Mouse (Mus musculus) MEL (cell line): ENCODE data around the gene Hoxa1. TPM values are rescaled to one million over a fixed set of nuclear protein-coding genes. Genes with fewer than 3 reads are reported as not detected.

Experiments
- DNase-seq: peaks from one replicate; pipeline ENCODE4 v3.0.0; 2011; ENCODE audit warnings: low read depth, low spot score
- H3K27ac ChIP-seq: 2 replicates; pipeline ENCODE4 v1.5.1; 2012; ENCODE audit warnings: low read depth, mild to moderate bottlenecking, control low read depth, low read length, moderate library complexity; ENCODE audit not compliant: control insufficient read depth
- H3K27me3 ChIP-seq, 2 experiments: fragments of 150-350 bp in 1 of 2; sonication (generic) in 1 of 2; 2 replicates each; pipeline ENCODE4 v1.6.1; 2012; ENCODE audit warnings: low read length in 2 of 2, mild to moderate bottlenecking in 2 of 2, improper control_type of control experiment in 1 of 2, moderate library complexity in 1 of 2; ENCODE audit not compliant: insufficient read depth in 2 of 2, control insufficient read depth in 1 of 2
- H3K36me3 ChIP-seq, 2 experiments: 2 replicates each; pipeline ENCODE4 v1.6.1; 2012 to 2014; ENCODE audit warnings: low read length in 2 of 2, improper control_type of control experiment in 1 of 2, inconsistent platforms in 1 of 2, mild to moderate bottlenecking in 1 of 2; ENCODE audit not compliant: insufficient read depth in 2 of 2, control insufficient read depth in 1 of 2
- H3K4me1 ChIP-seq, 2 experiments: fragments of 150-350 bp in 1 of 2; sonication (generic) in 1 of 2; 2 replicates each; pipeline ENCODE4 v1.6.1; 2012; ENCODE audit warnings: low read length in 2 of 2, improper control_type of control experiment in 1 of 2, mild to moderate bottlenecking in 1 of 2; ENCODE audit not compliant: insufficient read depth in 2 of 2, control insufficient read depth in 1 of 2
- H3K4me3 ChIP-seq, 2 experiments: fragments of 150-350 bp in 1 of 2; sonication (generic) in 1 of 2; 2 replicates each; pipeline ENCODE4 v1.5.1; 2012; ENCODE audit warnings: low read depth in 2 of 2, low read length in 2 of 2, mild to moderate bottlenecking in 2 of 2, moderate library complexity in 2 of 2, control low read depth in 1 of 2, improper control_type of control experiment in 1 of 2; ENCODE audit not compliant: control insufficient read depth in 1 of 2, insufficient read depth in 1 of 2
- H3K79me2 ChIP-seq: 2 replicates; pipeline ENCODE4 v1.6.1; 2012; ENCODE audit warnings: mild to moderate bottlenecking, low read length, moderate library complexity; ENCODE audit not compliant: control insufficient read depth, poor library complexity, insufficient read depth
- H3K9ac ChIP-seq: 2 replicates; pipeline ENCODE4 v1.6.1; 2012; ENCODE audit warnings: low read depth, mild to moderate bottlenecking, control low read depth, low read length, moderate library complexity; ENCODE audit not compliant: control insufficient read depth, poor library complexity, severe bottlenecking
- H3K9me3 ChIP-seq: fragments of 150-350 bp; sonication (generic); replicated peaks from 2 replicates; pipeline ENCODE4 v1.6.1; 2012; ENCODE audit warnings: mild to moderate bottlenecking, low read length, improper control_type of control experiment, moderate library complexity; ENCODE audit not compliant: insufficient read depth
- CHD2 ChIP-seq: IDR thresholded peaks from 2 replicates; pipeline ENCODE4 v1.6.1; 2011; ENCODE audit warnings: low read length, improper control_type of control experiment
- CTCF ChIP-seq, 3 experiments: IDR thresholded peaks in 2 of 3; conservative IDR thresholded peaks in 1 of 3; 2 replicates each; pipeline ENCODE4 v1.5.1; 2011 to 2012; ENCODE audit warnings: low read length in 3 of 3, low read depth in 2 of 3, mild to moderate bottlenecking in 2 of 3, improper control_type of control experiment in 1 of 3, inconsistent platforms in 1 of 3, mixed read lengths in 1 of 3, moderate library complexity in 1 of 3; ENCODE audit not compliant: control insufficient read depth in 1 of 3, insufficient read depth in 1 of 3, poor library complexity in 1 of 3, severe bottlenecking in 1 of 3
- E2F4 ChIP-seq: IDR thresholded peaks from 2 replicates; pipeline ENCODE4 v1.6.1; 2011; ENCODE audit warnings: low read depth, low read length, improper control_type of control experiment, borderline replicate concordance
- EP300 ChIP-seq, 2 experiments: IDR thresholded peaks; 2 replicates each; pipeline ENCODE4 v1.6.1; 2011; ENCODE audit warnings: improper control_type of control experiment in 2 of 2, low read length in 2 of 2, low read depth in 1 of 2, mild to moderate bottlenecking in 1 of 2
- ETS1 ChIP-seq: IDR thresholded peaks from 2 replicates; pipeline ENCODE4 v1.6.1; 2012; ENCODE audit warnings: low read depth, mild to moderate bottlenecking, inconsistent platforms, low read length, improper control_type of control experiment, moderate library complexity
- GATA1 ChIP-seq: IDR thresholded peaks from 2 replicates; pipeline ENCODE4 v1.6.1; 2011; ENCODE audit warnings: low read depth, low read length, improper control_type of control experiment
- KAT2A ChIP-seq: conservative IDR thresholded peaks from 2 replicates; pipeline ENCODE4 v1.6.1; 2012; ENCODE audit warnings: low read depth, low read length, improper control_type of control experiment, inconsistent platforms
- MAFK ChIP-seq: IDR thresholded peaks from 2 replicates; pipeline ENCODE4 v1.6.1; 2011; ENCODE audit warnings: low read depth, mild to moderate bottlenecking, low read length, improper control_type of control experiment, borderline replicate concordance
- MAX ChIP-seq: IDR thresholded peaks from 2 replicates; pipeline ENCODE4 v1.6.1; 2011; ENCODE audit warnings: low read length, improper control_type of control experiment
- MAZ ChIP-seq: IDR thresholded peaks from 2 replicates; pipeline ENCODE4 v1.6.1; 2012; ENCODE audit warnings: low read depth, mild to moderate bottlenecking, inconsistent platforms, low read length, improper control_type of control experiment
- MEF2A ChIP-seq: IDR thresholded peaks from 2 replicates; pipeline ENCODE4 v1.6.1; 2014; ENCODE audit warnings: low read depth, mild to moderate bottlenecking, inconsistent platforms, low read length, improper control_type of control experiment; ENCODE audit not compliant: poor library complexity, insufficient replicate concordance, severe bottlenecking; ENCODE audit errors: extremely low read depth
- MYC ChIP-seq: IDR thresholded peaks from 2 replicates; pipeline ENCODE4 v1.6.1; 2011; ENCODE audit warnings: low read depth, mild to moderate bottlenecking, low read length, improper control_type of control experiment, moderate library complexity
- NRF1 ChIP-seq: IDR thresholded peaks from 2 replicates; pipeline ENCODE4 v1.6.1; 2014; ENCODE audit warnings: low read depth, mild to moderate bottlenecking, inconsistent platforms, low read length, improper control_type of control experiment, moderate library complexity; ENCODE audit not compliant: poor library complexity, insufficient read depth, severe bottlenecking
- POLR2AphosphoS2 ChIP-seq: IDR thresholded peaks from 2 replicates; pipeline ENCODE4 v1.6.1; 2011; ENCODE audit warnings: low read length, improper control_type of control experiment
- POLR2AphosphoS5 ChIP-seq: IDR thresholded peaks from 2 replicates; pipeline ENCODE4 v1.6.1; 2012; ENCODE audit warnings: low read depth, borderline replicate concordance, mild to moderate bottlenecking, inconsistent platforms, low read length, moderate library complexity, mixed read lengths
- RAD21 ChIP-seq: IDR thresholded peaks from 2 replicates; pipeline ENCODE4 v1.6.1; 2011; ENCODE audit warnings: mild to moderate bottlenecking, low read depth, low read length, improper control_type of control experiment
- SIN3A ChIP-seq: IDR thresholded peaks from 2 replicates; pipeline ENCODE4 v1.6.1; 2012; ENCODE audit warnings: low read length, improper control_type of control experiment, inconsistent platforms
- TAL1 ChIP-seq: IDR thresholded peaks from 2 replicates; pipeline ENCODE4 v1.6.1; 2012; ENCODE audit warnings: mild to moderate bottlenecking, inconsistent platforms, low read length, moderate library complexity, mixed read lengths
- UBTF ChIP-seq: IDR thresholded peaks from 2 replicates; pipeline ENCODE4 v1.6.1; 2012; ENCODE audit warnings: low read depth, mild to moderate bottlenecking, inconsistent platforms, low read length, improper control_type of control experiment, moderate library complexity, borderline replicate concordance; ENCODE audit not compliant: insufficient read depth
- USF1 ChIP-seq: IDR thresholded peaks from 2 replicates; pipeline ENCODE4 v1.6.1; 2014; ENCODE audit warnings: low read depth, mild to moderate bottlenecking, inconsistent platforms, low read length, improper control_type of control experiment, moderate library complexity
- ZKSCAN1 ChIP-seq: IDR thresholded peaks from 2 replicates; pipeline ENCODE4 v1.6.1; 2012; ENCODE audit warnings: low read depth, mild to moderate bottlenecking, inconsistent platforms, low read length, improper control_type of control experiment, moderate library complexity
- ZNF384 ChIP-seq: IDR thresholded peaks from 2 replicates; pipeline ENCODE4 v1.6.1; 2012; ENCODE audit warnings: low read depth, mild to moderate bottlenecking, inconsistent platforms, low read length, improper control_type of control experiment
- polyA plus RNA-seq, 2 experiments: library from polyadenylated mRNA; stranded (reverse) in 1 of 2; unstranded in 1 of 2; fragments of >175 nt in 1 of 2; fragments of >200 nt in 1 of 2; gene quantifications; 2 replicates each; pipeline versions ENCODE4 v1.2.1 to v1.2.4; 2012; ENCODE audit warnings: low replicate concordance in 2 of 2, low read depth in 1 of 2; ENCODE audit not compliant: insufficient read length in 2 of 2, insufficient read depth in 1 of 2, missing spikeins in 1 of 2
- total RNA-seq: library from RNA; depleted of rRNA; stranded (reverse); fragments of 300-350 nt; gene quantifications from 2 replicates; pipeline ENCODE4 v1.2.3, GENCODE M21; 2012

Hoxa1 gene
- total and polyA plus RNA-seq, 3 experiments, result not detected

DNA sequence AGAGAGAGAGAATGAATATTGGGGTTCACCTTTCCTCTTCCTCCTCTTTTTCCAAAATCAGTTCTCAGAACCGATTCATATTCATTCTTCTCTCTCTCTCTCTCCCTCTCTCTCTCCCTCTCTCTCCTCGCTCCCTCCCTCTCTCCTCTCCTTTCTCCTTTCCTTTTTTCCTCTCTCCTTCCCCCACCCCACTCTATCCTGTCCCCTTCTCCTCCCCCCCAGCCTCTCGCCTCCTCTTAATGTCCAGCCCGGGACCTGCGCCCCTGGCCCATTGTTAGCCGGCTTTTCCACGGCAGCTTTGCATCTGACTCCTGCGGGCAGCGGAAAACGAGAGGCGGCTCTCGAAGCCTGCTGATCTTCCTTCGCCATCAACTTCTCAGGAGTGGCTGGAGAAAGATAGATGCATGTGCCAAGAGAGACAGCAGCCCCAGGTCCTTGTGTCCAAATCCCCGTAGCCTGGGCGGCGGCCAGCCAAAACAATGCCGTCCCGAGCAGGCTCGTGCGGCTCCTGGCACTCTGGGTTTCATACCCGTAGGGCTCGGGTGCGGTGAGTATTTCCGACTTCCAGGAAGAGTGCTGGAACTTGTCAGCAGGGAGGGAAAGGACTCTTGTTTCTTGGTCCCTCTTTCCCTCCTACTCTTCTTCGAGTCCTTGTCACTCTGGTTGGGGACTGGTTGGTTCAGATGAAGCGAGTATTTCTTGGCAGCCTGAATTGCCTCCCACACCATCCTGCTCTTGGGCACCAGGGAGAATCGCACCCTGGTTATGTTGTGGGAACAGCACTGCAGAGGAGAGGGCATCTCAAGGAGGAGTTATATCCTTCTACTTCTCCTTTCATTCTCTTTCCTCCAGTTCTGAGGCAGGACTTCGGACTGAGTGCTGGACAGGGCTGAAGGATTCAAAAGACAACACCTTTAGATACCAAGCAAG, 7.6 kb upstream of the Hoxa1 start:
- Histone ChIP-seq H3K27ac (no peak overlapping the region), H3K4me1 (no peaks in the 10 kb centered on the region), H3K27me3 (no peaks in the 10 kb centered on the region), H3K36me3 (no peaks in the 10 kb centered on the region), H3K79me2 (no peaks in the 10 kb centered on the region), H3K4me3 (no peak overlapping the region), H3K9me3 (no peaks in the 10 kb centered on the region), H3K9ac (no peak overlapping the region)
- TF ChIP-seq SIN3A (no peak), MAZ (no peak), ZKSCAN1 (no peak), CTCF (IDR thresholded peaks at IDR 0.05 in 2 of 3, conservative IDR thresholded peaks at IDR 0.05 in 1 of 3; ENCODE audit: control insufficient read depth in 1 of 3, insufficient read depth in 1 of 3, low read depth in 2 of 3, low read length in 3 of 3, poor library complexity in 1 of 3, severe bottlenecking in 1 of 3) (no peak), POLR2AphosphoS2 (no peak), RAD21 (no peak), ZNF384 (no peak), USF1 (no peak), UBTF (no peak), CHD2 (no peak), TAL1 (no peak), EP300 (IDR thresholded peaks at IDR 0.05; ENCODE audit: low read depth in 1 of 2, low read length in 2 of 2) (no peak), POLR2AphosphoS5 (no peak), KAT2A (no peak), MAFK (no peak), MAX (no peak)
- no peak for DNase-seq

DNA sequence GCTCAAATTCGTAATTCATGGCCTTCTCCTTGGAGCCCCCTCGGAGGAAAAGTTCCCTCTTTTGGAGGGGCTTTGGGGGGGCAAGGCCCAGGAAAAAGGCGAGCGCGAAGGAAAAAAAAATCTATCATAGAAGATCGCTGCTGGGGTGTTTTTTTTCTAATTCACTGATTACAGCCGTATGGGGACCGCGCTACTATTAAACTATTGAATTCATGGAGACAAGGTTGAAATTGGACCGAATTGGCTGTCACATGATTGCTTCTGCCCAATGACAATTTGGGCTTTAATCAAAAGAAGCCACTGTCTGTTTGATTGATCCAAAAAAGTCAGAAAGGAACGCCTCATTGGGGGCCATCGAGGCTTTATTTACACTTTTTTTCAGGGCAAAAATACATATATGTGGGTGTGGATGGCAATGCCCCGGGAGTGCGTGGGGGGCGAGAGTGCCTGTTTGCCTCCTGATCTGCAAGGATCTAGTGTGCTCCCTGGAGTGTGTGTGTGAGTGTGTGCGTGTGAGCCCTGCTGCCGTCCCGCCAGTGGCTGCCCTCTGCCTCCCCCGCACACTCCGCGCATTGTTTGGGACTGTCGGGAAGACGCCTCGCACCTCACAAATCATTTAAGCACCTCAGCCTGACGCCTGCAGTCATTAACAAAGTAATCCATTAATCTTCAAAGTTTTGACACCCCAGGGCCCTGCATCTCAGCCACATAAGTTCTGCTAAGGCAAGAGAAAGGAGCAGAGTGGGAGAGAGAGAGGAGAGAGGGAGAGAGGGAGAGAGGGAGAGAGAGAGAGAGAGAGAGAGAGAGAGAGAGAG, 6.7 kb upstream of the Hoxa1 start, which contains the start of gene Hoxa2:
Gene Hoxa2 (minus strand): TSS at position 206 of the 815 bp plus-strand sequence.
- H3K4me1 ChIP-seq, result no peaks in the 10 kb centered on the region
- H3K27me3 ChIP-seq, result no peaks in the 10 kb centered on the region
- H3K27ac ChIP-seq, result no peak within 1 kb of the TSS
- TF ChIP-seq GATA1 (no peak), NRF1 (no peak), MAX (no peak), ETS1 (no peak), MYC (no peak), MEF2A (no peak), TAL1 (no peak), E2F4 (no peak), CHD2 (no peak), ZNF384 (no peak), MAFK (no peak), EP300 (IDR thresholded peaks at IDR 0.05; ENCODE audit: low read depth in 1 of 2, low read length in 2 of 2) (no peak)
- no peaks in the 10 kb centered on the region for H3K9me3 ChIP-seq
- no peak within 1 kb of the TSS for H3K9ac ChIP-seq
- DNase-seq, result no peak
- no peaks in the 10 kb centered on the region for H3K36me3 ChIP-seq
- no peaks in the 10 kb centered on the region for H3K79me2 ChIP-seq
- no peak within 1 kb of the TSS for H3K4me3 ChIP-seq
